Mouse (Mus musculus): ENCODE results near the gene Tmem44. TPM values are rescaled to one million over a fixed set of nuclear protein-coding genes. Genes with fewer than 3 reads are reported as not detected.
A peak's percentile ranks its signal among the peaks of the same experiment; 100 is the strongest.

The Tmem44 gene
- total RNA-seq, 2 experiments from 2014 or later = 69.9 to 74.0 TPM

DNA sequence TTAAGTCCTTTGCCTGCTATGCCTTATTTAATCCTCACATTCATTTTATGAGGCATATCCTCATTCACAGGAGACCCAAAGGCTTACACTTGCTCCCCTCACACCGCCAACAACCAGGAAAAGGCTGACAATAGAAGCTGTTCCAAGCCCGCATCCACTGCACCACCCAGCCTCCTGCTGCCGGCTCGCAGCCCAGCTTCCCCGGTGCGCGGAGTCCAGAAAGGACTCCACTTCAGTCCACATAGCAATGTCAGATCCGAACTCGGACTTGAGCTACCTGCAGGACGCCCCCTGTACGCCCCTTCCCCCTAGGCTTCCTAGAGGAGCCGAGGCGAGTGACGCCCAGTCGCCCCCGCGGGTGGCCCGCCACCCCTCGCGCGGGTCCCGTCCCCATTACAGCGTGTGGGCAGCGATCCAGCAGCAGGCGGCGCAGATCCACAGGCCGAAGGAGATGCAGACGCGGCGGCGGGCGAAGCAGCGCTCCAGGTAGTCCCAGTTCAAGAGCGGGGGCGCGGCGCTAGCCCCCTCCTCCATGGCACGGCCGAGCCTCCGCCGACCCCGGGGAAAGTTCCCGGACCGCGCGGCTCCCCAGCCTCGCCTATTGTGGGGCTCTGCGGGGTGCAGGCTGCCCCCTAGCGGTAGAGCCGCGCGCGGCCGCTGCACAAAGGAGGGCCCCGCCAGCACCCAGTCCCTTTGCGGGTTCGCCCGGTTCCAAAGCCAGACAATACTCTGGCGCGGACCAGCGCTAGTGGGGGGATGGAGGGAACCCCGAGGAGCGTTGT, 485 bp downstream of the Tmem44 start:
- peak overlapping the region; percentile 71 for H3K4me3 ChIP-seq
- intact Hi-C loops (cut with DNase I) = no loop called here

DNA sequence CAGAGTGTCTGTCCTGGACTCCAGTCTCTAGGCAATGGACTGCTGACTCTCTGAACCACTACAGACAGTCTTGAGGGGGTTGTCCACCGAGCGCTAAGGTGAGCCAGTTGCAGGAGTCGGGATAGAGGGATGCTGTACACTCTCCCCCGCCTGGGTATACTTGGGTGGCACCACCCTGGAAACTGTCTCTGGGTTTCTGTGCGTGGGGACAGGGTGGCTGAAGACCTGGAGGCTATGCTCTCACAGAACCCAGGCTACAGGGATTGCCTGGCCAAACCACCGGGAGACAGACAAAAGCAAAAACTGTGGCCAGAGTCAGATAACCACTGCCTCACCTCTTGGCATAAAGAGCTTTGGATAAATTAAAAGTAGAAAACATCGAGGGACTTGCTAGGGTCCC, 1.1 kb downstream of the Tmem44 start:
- H3K27ac ChIP-seq = peak overlapping the region; percentile 94
- TF ChIP-seq CTCF (IDR thresholded peaks at IDR 0.05) = no peak
- peak overlapping the region; percentile 71 for H3K4me3 ChIP-seq
- no peak for DNase-seq (ENCODE audit: extremely low spot score in 1 of 2, low spot score in 2 of 2)
- intact Hi-C loops (cut with DNase I) = no loop called here

More for the DNA sequence above, 485 bp downstream of the Tmem44 start:
- H3K27ac ChIP-seq = peak overlapping the region; percentile 94
- peak; percentile 83 to 84 for DNase-seq (ENCODE audit: extremely low spot score in 1 of 2, low spot score in 2 of 2)
- TF ChIP-seq CTCF (IDR thresholded peaks at IDR 0.05) = peak; percentile 98

DNA sequence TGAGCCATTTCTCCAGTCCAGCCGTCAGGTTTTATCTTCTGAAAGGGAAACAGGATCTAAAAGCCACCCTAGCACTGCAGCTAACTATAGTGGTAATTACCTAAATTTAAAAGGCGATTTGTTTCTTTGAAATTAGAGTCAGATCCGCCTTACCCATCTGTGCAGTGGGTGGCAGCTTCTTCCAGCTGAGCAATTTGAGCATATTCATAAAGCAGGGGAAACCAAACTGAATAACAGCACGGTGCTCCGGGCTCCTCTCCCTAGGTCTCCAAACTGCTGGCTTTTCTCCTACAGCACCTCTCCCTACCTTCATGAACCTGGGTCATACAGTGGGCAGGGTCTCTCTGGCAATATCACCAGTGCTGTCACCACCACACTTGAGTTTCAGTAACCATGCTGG, 2.4 kb downstream of the Tmem44 start:
- peak in 1 of 2 experiments; percentile 49 for DNase-seq (ENCODE audit: extremely low spot score in 1 of 2, low spot score in 2 of 2)
- peak overlapping the region; percentile 94 for H3K27ac ChIP-seq
- no peak; the same call in 1 of the 2 replicates for TF ChIP-seq CTCF (IDR thresholded peaks at IDR 0.05)
- intact Hi-C loops (cut with DNase I) = no loop called here
- peak overlapping the region; percentile 71 for H3K4me3 ChIP-seq

DNA sequence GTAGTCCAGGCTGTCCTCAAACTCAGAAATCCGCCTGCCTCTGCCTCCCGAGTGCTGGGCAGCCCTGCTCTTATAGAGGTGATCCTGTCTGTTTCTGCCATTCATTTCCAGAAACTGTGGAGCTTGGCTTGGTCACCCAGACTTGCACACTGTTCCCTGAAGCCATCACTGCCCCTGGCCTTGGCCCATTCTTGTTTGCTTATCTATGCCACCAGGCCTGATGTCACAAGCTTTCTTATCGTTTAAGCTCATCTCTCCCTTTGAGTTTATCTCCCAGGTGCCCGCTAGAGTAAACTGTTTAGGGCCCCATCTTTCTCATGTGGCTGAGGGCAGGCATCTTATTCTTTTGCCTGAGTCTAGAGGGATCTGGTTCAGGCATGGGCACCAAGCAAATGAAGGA, 5.9 kb downstream of the Tmem44 start:
- no peak overlapping the region for H3K27ac ChIP-seq
- H3K4me3 ChIP-seq = no peak overlapping the region
- no peak for TF ChIP-seq CTCF (IDR thresholded peaks at IDR 0.05)
- no peak for DNase-seq (ENCODE audit: extremely low spot score in 1 of 2, low spot score in 2 of 2)
- intact Hi-C loops (cut with DNase I) = no loop called here

DNA sequence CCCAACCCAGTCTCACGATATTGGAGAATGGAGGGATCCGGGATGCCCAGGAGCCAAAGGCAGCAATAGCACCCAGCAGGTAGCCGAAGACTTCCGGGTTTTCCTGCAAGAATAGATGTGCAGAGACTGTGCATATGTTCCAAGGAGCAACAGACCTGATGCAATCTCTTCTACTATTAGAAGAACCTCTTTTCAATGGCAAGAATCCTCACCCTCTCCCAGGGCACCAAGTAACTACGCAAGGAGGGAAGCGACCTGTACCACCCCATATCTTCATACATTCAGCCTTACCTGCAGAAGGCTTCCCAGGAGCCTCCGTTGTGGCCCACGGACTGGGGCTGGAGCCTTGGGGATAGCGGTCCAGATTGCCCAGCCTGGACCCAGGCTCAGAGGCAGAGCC, 7.3 kb downstream of the Tmem44 start:
- H3K27ac ChIP-seq = no peak overlapping the region
- no peak for DNase-seq (ENCODE audit: extremely low spot score in 1 of 2, low spot score in 2 of 2)
- H3K4me3 ChIP-seq = no peak overlapping the region
- intact Hi-C loops (cut with DNase I) = no loop called here
- TF ChIP-seq CTCF (IDR thresholded peaks at IDR 0.05) = no peak

DNA sequence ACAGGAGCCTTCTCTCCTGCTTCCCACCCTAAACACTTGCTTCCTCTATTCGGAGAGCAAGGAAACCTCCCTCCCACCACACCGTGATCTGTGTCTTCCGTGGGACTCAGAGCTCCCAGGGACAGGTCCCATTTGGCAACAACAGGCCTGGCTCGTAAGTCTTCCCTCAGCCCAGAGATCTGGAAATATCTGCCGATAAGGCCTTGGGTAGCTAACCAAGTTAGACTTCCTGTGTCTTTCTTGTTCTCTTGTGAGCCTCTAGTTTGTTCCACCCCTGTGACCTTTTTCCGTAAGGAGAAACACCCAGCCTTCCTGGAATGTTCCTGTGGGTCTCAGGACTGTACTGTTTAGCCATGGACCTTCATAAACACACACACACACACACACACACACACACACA, 7.8 kb downstream of the Tmem44 start:
- intact Hi-C loops (cut with DNase I) = no loop called here
- H3K27ac ChIP-seq = peak overlapping the region; percentile 19; the same call in 1 of the 2 replicates
- no peak for TF ChIP-seq CTCF (IDR thresholded peaks at IDR 0.05)
- no peak overlapping the region for H3K4me3 ChIP-seq
- DNase-seq (ENCODE audit: extremely low spot score in 1 of 2, low spot score in 2 of 2) = no peak

DNA sequence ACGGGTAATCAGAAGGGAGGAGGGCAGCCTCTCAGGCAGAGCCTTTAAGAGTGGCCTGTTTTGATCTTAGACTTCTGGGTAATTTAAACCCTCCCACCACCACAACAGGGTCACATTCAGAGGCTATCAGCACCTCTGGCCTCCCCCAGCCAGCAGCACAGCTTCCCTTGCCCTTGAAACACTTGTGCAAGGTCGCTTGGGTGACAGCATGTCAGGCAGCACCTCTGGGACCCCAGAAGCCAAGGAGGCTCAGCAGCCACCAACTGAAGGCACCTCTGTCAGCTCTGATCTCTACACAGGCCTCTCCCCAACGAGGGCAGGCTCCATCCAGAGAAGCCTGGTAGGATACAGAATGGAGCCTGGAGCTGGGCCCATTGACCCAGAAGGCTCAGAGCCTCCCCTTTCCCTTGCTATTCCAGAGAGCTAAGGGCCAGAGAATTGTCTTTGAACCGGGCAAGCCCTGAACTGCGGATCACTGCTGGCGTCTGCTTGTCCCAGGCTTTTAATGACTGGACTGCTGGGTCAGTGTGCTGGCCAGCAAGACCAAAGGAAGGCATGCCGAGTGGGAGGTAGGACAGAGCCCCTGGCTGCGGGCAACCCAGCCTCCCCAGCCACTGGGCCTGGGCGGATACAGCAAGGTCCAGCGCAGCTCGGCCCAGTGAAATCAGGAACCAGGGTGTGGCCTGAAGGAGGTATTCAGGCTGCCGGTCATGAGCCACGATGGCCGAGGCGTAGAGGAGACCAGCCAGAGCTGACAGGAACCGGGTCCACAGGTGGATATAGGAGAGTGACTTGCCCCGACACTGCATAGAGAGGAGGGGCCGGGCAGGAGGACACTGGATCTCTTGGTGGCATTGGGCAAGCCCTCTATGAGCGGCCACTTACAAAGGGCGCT, 10.3 kb downstream of the Tmem44 start:
- intact Hi-C loops (cut with DNase I) = no loop called here
- Histone ChIP-seq H3K4me3 (no peak overlapping the region), H3K27ac (peak overlapping the region; percentile 24; the same call in 1 of the 2 replicates)
- TF ChIP-seq CTCF (IDR thresholded peaks at IDR 0.05) = no peak
- no peak for DNase-seq (ENCODE audit: extremely low spot score in 1 of 2, low spot score in 2 of 2)

DNA sequence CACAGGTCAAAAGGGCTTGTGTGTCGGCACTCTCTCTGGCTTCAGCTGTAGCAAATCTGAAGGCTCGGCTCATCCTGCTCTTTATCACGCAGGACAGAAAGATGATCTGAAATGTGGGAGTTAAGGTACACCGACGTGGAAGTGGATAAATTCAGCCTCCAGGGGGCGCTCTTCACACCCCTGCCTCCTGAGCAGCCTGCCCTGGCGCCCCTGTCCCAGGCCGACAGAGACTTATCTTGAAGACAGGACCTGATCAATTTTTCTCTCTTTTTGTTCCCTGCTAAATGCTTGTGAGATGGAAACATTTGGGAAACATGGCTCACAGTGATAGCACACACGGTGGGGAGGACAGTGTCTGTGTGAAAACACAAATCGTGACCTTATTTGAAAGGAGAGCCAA, 11.2 kb downstream of the Tmem44 start:
- intact Hi-C loops (cut with DNase I) = no loop called here
- peak; percentile 82 for TF ChIP-seq CTCF (IDR thresholded peaks at IDR 0.05)
- DNase-seq (ENCODE audit: extremely low spot score in 1 of 2, low spot score in 2 of 2) = no peak
- Histone ChIP-seq H3K27ac (no peak overlapping the region; the same call in 1 of the 2 replicates), H3K4me3 (no peak overlapping the region)

DNA sequence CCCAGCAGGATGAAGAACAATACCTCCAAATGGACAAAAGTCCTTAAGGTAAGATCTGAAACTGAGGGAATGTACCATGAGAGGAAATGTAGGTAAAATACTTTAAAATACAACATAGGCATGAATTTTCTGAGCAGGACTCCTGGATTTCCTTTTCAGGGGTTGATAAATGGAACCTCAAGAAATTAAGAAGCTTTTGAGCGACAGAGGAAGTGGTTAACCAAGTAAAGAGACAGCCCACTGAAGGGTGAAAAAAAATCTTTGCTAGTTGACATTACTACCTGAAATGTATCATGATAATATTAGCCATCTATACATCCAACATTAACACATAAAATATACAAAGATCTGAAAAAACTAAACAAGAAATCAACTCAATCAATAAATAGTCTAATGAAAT, 15.6 kb downstream of the Tmem44 start:
- no peak overlapping the region for H3K27ac ChIP-seq
- intact Hi-C loops (cut with DNase I) = no loop called here
- no peak for TF ChIP-seq CTCF (IDR thresholded peaks at IDR 0.05)
- no peak overlapping the region for H3K4me3 ChIP-seq
- no peak for DNase-seq (ENCODE audit: extremely low spot score in 1 of 2, low spot score in 2 of 2)

DNA sequence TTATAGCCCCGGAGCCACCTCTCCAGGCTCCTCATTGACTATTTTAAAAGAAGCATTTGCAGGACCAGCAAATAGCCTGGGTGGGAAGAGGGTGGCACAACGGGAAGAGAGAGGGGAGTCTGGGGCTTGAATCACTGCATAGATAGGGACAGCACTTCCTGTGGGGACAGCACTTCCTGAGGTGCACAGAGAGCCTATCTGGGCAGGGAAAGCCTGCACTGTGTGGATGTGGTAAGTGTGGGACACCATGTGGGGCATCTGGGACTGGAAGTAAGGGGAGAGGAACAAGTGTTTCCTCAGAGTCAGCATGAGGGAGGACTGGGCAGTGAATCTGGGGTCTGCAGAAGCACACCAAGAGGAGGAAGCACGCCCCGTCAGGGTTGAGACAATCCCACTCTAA, 17.1 kb downstream of the Tmem44 start:
- no peak for TF ChIP-seq CTCF (IDR thresholded peaks at IDR 0.05)
- intact Hi-C loops (cut with DNase I) = no loop called here
- Histone ChIP-seq H3K4me3 (no peak overlapping the region), H3K27ac (no peak overlapping the region)
- no peak for DNase-seq (ENCODE audit: extremely low spot score in 1 of 2, low spot score in 2 of 2)

DNA sequence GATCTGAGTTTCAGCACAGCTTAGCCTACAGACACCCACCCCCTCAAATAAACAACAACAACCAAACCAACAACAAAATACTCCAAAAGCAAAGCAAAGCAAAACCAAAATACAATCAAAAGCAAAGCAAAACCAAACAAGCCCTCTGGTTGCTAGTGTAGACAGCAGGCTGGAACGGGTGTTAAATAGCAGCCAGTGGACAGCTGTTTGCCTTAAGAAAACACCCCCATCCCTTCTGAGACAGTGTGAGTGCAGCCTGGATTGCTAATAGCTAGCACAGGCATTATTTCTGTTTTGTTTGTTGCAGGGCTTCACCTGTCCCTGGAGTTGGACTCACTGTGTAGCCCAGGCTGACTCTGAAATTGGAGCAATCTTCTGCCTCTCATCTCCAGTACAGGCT, 17.7 kb downstream of the Tmem44 start:
- intact Hi-C loops (cut with DNase I) = no loop called here
- no peak overlapping the region for H3K4me3 ChIP-seq
- TF ChIP-seq CTCF (IDR thresholded peaks at IDR 0.05) = no peak
- no peak for DNase-seq (ENCODE audit: extremely low spot score in 1 of 2, low spot score in 2 of 2)
- H3K27ac ChIP-seq = no peak overlapping the region

DNA sequence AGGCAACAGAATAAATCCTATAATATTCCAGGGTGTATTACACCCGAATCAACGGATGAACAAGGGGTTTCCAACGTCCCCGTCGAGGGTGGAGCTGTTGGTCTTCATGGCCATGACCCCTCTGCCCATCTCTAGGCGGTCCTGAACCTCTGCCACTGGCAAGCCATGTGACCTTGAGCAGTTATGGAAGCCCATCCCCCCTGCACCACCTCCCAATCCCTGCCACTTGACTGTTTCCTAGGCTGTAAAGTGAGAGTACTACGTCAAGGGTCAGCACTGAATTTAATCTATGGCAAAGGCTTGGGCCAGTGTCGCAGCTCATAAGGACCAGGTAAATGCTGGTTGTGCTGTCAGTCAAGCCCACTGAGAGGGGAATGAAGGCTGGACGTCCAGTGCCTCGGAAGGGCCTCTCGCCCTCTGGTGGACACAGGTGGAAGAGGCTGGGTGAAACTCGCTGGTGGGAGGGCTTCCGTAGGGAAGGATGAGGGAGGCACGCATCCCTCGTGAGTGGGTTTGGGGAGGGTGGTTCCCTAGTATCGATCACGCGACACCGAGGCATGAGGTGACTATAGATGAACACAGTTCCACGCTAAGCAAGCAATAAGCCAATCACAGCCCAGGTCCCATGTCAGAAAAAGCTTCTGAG, 18.8 kb downstream of the Tmem44 start:
- H3K27ac ChIP-seq = no peak overlapping the region
- H3K4me3 ChIP-seq = no peak overlapping the region
- peak in 1 of 2 experiments; percentile 62 for DNase-seq (ENCODE audit: extremely low spot score in 1 of 2, low spot score in 2 of 2)
- intact Hi-C loops (cut with DNase I) = no loop called here
- peak; percentile 77 for TF ChIP-seq CTCF (IDR thresholded peaks at IDR 0.05)
